Mouse (Mus musculus): ENCODE results near the gene Pcbp3.

Gene Pcbp3

DNA sequence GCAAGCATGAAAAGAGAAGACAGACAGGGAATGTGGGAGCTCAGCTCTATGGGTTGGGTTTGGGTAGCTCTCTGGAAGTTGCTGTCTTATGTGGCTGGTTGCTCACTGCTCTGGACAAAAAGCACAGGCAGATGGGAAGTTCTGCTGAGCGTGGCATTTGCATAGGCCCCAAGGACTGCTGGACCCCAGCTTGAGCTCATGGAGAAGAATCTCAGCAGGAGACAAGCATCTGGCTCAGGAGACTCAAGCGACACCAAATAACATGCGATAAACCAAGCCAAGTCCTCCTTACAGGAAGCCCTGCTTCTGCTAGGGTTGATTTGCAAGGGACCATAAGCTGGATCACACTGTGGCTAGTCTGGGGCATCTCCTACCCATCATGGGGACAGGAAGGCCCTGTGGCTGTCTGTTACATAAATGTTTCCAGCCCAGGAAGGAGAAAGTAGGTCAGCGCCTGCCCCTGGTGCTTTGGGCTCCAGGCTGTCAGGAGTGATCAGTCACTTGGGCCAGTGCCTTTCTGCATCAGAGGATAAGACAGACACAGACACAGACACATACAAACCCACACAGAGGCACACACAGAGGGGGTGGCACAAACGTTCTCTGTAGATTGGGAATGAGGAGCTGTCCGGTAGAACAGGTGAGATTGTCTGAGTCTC is 159.7 kb downstream of the Pcbp3 start:
- DNase-seq (ENCODE audit: low read depth, low spot score) = no peak

DNA sequence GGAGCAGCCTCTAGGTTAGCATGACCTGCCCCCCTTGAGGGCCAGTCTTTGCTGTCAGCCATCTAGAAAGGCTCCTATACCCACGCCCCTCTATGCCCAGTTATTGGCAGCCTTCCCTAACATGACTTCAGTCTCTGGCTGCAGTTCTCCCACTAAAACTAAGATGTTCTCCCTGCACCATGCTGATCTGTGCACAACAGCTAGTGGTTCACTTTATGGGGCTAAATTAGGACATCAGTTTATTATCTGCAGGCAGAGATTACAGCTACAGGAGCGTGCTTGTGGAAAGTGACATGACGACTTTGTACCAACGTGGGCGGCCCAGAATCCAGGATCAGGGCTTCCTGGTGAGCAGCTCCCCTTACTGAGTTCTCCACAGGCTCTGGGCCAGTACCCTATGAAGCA is 160.4 kb downstream of the Pcbp3 start:
- no peak for DNase-seq (ENCODE audit: low read depth, low spot score)

DNA sequence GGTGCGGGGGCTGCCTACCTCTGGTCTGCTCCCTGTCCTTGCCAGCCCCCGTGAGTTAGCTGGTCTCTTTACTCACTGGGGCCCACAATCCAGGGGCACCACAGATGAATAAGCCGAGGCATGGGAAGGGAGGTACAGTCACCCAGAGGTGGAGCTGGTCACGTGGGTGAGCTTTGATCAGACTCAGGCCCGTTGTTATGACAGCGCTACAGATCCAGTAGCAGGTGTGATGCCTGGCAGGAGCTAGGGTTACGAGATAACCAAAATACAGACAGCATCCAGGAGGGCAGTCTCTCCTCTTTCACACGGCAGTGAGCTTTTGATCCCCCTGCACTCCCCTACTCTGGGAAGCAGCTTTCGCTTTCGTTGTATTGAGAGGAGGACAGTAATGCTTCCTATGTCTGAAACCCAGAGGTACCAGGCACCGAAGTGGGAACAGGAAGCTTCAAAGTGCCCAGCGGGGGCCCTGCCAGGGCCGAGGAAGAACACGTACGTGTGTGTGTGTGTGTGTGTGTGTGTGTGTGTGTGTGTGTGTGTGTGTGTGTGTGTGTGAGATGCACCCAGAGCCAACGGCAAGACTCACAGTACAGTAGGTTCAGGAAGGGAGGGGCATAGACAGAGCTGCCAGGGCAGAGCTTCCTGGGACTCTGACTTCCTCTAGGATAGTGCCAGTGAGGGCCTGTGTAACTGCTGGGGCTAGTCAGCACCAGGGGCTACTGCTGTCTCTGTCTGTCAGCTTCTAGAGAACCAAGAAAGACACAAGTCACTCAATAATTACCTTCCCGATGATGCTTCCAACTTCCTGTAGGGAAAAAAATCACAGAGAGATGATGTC is 162.7 kb downstream of the Pcbp3 start:
- DNase-seq (ENCODE audit: low read depth, low spot score) = no peak

DNA sequence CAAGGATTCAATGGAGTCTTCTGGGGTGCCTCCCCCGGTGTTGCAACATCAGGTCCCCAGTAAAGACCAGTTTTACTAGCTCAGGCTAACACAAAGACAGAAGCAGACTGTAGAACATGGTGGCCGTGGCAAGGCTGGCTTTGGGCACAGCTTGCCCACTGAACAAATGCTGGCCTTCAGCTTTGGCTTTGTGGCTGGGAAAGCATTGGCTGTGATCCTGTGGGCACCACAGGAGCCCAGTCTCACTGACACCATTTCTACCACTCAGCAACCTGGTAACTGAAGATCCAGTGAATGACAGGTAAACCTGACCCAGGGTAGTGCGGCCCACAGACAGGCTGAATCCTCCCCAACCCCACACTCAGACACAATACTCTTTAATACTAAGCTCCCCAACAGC is 167.6 kb downstream of the Pcbp3 start:
- no peak for DNase-seq (ENCODE audit: low read depth, low spot score)

DNA sequence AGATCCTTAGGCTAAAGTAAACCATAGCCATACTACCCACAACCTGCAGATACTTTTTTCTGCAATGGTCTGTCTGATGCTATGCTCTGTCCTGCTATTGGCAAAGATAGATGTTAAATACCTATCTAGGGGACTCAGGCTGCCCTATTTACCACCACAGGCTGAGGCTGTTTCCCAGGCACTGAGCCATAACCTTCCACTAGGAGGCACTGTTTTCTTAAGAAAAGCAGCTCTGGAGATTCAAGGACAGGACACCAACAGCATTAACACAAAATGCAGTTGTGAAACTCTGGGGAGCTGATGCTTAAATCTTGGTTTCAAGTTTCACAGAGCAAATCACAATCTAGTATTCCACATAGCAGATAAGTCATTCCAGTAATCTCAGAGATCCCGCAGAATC is 170.2 kb downstream of the Pcbp3 start:
- DNase-seq (ENCODE audit: low read depth, low spot score) = peak; percentile 60

DNA sequence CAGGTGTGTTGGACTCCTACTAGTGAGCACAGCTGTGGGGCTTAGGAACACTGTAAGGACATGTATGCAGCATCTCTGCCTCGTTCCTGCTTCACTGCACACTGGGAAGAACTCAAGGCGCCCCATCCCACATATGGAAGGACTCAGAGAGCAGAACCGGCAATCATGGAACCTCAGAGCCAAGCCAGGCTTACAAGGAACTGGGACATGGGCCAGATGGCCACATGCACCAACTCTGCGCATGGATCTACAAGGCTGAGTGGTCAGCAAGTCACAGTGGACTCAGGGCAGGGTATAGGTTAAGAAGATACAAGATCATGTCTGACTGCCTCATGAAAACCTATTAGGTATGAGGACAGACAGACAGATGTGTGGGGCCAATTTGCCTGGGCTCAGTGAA is 171.8 kb downstream of the Pcbp3 start:
- DNase-seq (ENCODE audit: low read depth, low spot score) = no peak

DNA sequence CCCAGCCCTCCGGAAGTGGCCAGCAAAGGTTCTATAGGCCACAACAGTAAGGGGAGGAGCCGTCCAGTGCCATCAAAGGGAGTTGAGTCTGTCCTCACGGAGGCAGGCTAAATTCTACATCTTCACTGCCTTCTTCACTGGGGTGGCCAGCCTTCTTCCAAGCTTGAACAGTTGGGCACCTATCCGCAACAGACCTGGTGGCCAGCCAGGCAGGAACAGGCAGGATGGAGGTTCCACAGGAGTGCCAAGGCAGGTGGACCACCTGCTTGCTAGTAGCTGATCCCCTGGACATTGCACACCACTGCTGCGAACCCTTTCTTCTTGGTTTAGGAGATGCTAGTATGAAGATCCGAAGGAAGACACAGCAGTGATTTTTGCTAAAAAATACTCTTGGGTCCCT is 176.4 kb downstream of the Pcbp3 start:
- DNase-seq (ENCODE audit: low read depth, low spot score) = no peak

DNA sequence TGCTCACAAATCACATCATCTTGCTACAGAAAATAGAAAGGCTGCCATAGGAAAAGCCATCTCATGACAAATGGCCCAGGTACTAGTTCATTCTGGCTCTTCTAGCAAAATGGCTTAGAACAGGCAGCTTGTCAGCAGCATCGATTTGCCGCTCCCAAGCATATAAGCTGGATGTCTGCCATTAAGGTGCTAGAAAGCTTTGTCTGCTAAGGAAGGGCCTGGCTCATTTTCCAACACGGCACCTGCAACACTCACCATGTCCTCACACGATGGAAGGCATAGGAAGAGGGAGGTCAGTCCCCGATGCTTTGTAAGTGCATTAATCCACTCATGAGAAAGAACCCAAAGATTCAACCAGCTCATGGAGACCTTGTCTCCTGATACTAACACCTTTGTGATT is 182.5 kb downstream of the Pcbp3 start:
- DNase-seq (ENCODE audit: low read depth, low spot score) = no peak

DNA sequence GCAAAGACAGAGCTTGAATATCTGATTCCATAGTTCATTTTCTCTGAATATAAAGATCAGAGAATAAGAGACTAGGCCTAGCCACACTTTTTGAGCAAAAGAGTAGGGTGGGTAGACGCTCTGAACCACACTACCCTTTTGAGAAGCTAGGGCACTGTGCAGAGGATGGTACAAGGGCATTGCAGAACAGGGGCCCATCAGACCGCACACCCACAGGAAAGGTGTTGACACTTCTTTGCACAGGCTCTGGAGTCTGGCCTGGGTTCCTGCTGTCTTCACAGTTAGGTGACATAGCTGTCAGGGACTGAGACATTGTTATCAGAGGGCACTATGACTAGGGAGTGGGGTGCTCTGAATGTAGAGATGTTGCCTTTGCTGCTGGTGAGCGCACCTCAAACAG is 190.1 kb downstream of the Pcbp3 start:
- DNase-seq (ENCODE audit: low read depth, low spot score) = no peak

DNA sequence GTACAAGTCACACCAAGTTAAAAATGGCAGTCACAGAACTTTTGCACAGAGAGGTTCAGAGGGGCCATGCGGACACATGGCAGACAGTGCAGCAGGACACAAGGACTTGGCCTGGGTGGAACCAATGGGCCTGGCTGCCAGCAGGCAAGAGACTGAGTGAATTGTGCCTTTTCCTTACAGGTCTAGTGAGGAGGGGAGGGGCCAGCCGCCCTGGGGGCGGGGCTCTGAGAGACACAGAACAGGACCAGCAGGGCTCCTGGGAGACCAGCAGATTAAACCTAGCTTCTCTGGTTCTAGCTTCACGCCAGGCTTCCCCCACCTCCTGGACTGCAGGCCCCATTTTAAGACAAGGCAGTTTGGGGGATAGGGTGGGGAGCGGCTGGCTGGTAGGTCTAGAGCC is 190.6 kb downstream of the Pcbp3 start:
- DNase-seq (ENCODE audit: low read depth, low spot score) = peak; percentile 54

DNA sequence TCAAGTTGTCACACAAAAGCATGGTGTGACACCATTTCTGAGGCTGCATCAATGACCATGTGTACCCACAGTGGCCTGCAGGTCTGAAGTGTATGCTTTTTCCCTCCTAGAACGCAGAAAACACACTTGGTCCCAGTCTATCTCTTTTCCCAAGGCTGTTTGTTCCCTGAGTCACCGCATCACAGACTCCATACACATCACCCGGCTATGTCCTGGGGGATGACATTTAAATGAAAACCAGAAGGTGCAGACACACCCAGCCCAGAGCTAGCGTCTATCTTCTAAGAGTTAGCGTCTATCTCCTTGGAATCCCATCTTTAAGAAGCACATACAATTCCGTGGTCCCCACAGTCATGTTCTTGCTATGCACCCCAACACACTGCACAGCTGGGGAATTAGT is 192.1 kb downstream of the Pcbp3 start:
- no peak for DNase-seq (ENCODE audit: low read depth, low spot score)

DNA sequence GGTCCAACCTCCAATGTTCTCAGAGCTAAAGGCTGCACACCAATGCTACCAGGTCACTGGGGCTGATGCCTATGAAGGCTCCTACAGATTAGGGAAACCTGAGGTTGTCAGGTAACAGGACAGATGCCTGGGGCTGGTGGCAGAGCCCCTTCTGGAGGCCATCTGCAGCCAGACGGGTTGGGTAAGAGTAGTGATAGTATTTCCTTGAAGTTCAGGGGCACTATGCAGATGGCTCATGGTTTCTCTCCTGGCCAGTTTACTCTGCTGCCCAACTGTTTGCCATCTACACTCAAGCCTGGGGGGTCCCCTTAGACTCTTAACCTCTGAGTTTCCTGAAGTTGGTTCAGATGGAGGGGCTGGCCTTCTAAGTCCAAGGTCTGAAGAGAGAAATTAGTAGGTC is 195.5 kb downstream of the Pcbp3 start:
- no peak for DNase-seq (ENCODE audit: low read depth, low spot score)

DNA sequence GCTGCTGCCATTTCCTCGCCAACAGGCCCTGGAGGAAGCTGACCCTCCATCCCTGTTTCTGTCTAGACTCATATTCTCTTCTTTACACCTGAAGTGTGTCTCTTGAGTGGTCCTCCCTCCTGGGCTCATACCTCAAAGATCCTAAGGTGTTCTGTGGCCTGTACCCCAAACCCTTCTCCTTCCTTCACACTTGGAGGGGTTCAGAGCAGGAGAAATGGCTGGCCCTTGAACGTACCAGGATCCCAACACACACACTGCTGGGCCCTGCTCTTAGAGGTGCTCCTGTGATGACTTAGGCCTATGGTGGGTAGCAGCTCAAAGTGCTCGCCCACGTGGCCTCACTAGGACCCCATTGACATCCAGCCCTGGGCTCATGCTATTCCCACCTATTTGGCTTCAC is 196.8 kb downstream of the Pcbp3 start:
- DNase-seq (ENCODE audit: low read depth, low spot score) = no peak

DNA sequence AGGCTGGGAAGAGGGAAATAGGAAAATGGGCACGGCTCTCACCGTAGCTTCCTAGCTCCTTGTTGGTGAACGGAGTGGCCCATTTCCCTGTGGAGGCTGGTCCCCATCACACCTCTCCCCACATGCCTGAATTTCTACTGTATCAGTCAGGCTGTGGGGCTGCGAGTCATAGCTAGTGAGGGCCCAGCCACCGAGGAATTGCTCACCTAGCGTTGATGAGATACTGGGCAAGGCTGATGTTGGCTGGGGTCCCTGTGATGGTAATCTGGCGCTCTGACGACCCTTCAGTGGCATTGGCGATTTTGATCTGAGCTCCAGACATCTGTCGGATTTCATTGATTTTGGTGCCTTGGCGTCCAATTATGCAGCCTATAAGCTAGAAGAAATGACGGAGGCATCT is 198.7 kb downstream of the Pcbp3 start:
- no peak for DNase-seq (ENCODE audit: low read depth, low spot score)

DNA sequence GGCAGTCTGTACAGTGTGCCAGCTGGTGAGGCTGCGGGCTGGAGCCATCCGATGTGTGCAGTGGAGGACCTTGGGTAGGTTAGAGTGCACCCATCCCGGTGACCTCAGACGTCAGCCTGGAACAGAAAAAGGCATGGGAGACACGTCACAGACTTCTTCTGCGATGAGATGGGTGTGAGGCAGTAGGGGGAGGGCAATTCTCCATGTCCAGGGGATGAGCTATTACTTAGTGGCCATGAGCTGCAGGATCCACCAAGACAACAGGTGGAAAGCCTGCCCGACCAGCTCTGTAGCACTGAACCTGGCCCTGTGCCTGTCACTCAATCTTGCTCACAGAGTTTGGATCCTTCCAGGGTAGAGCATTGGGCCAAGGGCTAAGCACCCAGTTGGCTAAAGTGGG is 199.3 kb downstream of the Pcbp3 start:
- DNase-seq (ENCODE audit: low read depth, low spot score) = no peak

DNA sequence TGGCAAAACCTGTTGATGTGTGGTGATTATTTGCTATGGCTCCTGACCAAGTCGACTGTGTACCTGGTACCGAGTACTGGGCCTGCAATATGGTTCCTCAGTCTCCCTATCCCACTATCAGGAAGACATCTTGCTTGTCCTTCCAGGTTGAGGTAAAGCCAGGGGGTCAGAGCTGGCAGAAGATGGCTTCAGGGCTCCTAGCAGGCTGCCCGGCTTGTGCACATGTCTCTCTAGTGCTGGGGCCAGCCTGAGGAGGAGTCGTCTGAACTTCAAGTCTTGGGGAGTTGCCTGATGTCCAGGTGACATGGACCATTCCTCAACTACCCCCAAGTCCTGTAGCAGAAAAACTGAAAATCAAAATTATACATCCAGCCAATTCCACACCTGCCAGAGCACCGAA is 201.8 kb downstream of the Pcbp3 start:
- DNase-seq (ENCODE audit: low read depth, low spot score) = no peak

DNA sequence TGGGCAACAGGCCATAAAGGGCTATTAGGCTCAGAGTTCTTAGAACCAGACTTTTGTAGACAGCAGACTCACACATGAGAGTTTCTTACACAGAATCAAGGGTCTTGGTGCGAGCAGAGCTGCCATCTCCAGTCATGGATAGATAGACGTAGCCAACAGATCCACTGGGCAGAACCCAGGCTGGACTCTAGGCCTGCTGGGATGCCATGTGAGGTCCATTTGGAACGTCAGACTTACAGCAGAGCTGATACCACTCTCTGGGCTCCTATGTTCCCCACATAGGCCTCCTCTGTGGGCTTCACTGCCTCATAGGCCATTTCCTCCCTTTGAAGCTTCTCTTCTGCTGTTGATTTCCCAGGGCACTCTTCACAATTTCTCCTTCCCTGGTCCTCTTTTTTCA is 208.0 kb downstream of the Pcbp3 start:
- DNase-seq (ENCODE audit: low read depth, low spot score) = no peak

DNA sequence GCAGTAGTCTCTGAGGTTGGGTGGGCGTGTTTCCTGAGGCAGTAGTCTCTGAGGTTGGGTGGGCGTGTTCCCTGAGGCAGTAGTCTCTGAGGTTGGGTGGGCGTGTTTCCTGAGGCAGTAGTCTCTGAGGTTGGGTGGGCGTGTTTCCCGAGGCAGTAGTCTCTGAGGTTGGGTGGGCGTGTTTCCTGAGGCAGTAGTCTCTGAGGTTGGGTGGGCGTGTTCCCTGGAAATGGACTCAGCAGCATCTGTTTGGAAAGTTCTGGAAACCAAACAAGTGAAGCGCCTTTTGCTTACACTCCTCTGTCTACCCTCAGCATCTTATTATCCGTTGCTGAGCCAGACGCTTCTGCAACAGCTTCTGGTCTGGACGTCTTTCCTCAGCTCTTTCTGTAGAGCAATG is 217.4 kb downstream of the Pcbp3 start:
- DNase-seq (ENCODE audit: low read depth, low spot score) = peak; percentile 38

DNA sequence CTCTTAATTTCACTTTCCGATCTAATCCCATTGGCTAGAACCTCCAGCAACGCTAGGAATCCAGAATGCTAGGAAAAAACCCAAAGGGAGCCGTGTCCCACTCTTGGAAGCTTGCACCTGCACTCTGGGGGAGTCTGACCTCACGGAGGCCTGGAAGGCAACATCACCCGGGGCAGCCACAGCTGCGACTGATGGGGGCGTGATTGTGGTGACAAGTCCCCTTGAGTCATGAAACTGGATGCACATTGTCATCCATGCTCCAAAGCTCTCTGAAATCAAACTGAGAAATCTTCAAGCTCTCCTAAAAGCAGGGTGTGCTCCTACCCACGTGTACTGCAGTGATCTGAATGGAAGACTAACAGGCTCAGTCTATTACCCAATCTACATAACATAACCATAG is 224.9 kb downstream of the Pcbp3 start:
- DNase-seq (ENCODE audit: low read depth, low spot score) = no peak

DNA sequence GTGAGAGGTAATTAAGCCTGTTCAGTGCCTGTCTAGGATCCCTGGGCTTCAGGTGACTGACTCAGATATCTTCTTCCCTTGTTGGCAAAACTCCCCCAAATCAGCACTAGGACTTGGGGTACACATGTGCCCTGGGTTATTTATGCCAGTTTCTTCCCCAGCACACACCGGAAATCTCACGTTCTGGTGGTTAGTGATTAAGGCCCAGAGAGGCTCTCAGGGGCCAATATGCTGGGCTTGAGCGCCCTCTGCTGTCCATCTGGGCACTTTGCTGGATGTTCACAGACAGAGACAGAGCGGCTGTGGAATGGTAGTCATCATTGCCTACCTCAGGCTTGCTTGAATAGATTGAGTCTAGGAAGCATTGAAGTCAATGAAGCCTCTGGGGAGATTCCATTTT is 226.7 kb downstream of the Pcbp3 start:
- DNase-seq (ENCODE audit: low read depth, low spot score) = peak; percentile 67

DNA sequence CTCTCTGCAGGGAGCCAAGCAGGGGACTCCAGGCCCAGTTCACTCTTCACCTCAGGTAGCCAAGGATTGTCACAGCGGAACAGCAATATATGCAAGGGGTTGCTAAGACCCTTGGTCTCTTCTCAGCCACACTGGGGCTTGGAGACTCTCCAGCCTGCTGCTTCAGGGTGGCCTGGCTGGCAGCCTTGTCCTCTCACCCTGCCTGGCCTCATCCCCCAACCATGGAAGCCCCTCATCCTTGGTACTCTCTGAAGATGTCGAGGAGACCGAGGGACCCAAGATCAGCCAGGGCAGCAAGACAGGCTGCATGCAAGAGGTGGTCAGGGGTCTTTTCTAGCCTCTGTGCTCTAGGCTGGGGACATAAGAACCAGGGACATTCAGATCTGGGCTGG is 228.0 kb downstream of the Pcbp3 start:
- DNase-seq (ENCODE audit: low read depth, low spot score) = no peak

DNA sequence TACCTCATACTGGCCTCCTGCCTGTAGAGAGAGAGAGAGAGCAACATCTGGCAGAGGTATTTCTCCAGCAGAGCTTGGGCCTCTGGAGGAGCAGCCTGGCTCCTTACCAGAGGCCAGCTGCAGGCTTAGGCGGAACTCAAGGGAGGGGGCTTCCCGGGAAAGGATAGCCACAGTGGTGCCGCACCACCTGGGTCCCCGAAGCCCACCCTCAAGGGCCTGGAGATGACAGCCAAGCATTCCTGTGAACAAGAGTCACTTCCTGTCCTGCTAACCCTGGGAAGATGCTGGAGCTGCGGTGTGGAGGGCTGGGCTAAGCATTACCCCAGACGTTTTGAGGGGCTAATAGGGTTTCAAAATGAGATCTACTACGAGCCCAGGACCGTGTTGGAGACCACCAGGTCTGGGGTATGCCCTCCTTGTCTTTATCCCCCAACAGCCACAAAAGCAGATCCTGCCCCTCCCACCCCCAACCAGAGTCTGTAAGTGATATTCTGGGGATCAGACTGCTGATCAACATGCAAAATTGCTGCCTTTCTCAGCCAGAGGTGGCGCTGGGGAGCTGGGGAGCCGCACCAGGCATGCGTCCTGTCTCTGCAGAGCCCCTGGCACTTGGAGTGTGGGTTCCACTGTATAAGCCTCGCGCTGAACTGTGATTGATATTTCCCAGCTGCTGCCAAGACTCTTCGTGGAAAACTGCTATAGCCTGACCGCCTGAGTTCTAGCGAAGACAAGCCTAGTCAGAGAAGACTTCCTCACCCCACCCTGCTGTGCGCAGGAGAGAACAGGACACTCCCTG is 228.6 kb downstream of the Pcbp3 start:
- peak; percentile 75 for DNase-seq (ENCODE audit: low read depth, low spot score)

DNA sequence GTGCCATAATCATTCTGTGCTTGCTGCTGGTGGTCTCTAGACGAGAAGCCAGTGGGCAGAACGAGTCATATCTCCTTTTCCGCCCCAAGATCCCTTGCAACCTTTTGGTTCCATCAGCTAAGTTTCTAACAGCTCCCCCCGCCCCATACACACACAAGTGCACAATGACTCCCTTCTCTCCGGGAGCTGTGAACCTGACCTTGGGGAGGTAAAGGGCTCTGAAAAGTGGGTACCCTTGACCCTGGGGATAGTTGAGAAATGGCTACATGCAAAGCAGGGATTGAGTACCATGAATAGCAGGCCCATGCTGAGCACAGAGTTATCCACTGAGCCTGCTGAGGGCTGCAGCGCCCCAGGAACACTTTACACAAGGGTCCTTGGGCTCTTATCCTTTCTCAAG is 229.3 kb downstream of the Pcbp3 start:
- DNase-seq (ENCODE audit: low read depth, low spot score) = no peak
